Mouse (Mus musculus) heart, postnatal 0 days (tissue): ENCODE data around the gene Ablim2. TPM values are rescaled to one million over a fixed set of nuclear protein-coding genes. Genes with fewer than 3 reads are reported as not detected.

Source experiments
- ATAC-seq: fragments of 200-750 bp; cut with Nextera tagmentation; 2 replicates; pipeline ENCODE4 v1.8.0; 2017; ENCODE audit warnings: low read depth, moderate number of reproducible peaks, moderate library complexity; ENCODE audit not compliant: insufficient read depth
- DNase-seq: peaks from one replicate; pipeline ENCODE4 v3.0.0-alpha.2; 2016; ENCODE audit warnings: low spot score
- H3K27ac ChIP-seq: fragments of 300-500 bp; sonication (generic); 2 replicates; pipeline ENCODE4 v1.5.1; 2014; ENCODE audit warnings: low read depth, mild to moderate bottlenecking
- H3K27me3 ChIP-seq: fragments of 300-500 bp; sonication (generic); 2 replicates; pipeline ENCODE4 v1.6.1; 2014; ENCODE audit warnings: low read length, mixed read lengths; ENCODE audit not compliant: control insufficient read depth, insufficient read depth
- H3K36me3 ChIP-seq: fragments of 300-500 bp; sonication (generic); replicated peaks from 2 replicates; pipeline ENCODE4 v1.6.1; 2014; ENCODE audit warnings: low read length, mixed read lengths; ENCODE audit not compliant: control insufficient read depth, insufficient read depth
- H3K4me1 ChIP-seq: fragments of 300-500 bp; sonication (generic); 2 replicates; pipeline ENCODE4 v1.6.1; 2014; ENCODE audit warnings: antibody characterized with exemption; ENCODE audit not compliant: control insufficient read depth, insufficient read depth
- H3K4me2 ChIP-seq: fragments of 300-500 bp; sonication (generic); 2 replicates; pipeline ENCODE4 v1.6.1; 2014; ENCODE audit warnings: low read depth, mild to moderate bottlenecking, low read length, moderate library complexity
- H3K4me3 ChIP-seq: fragments of 300-500 bp; sonication (generic); 2 replicates; pipeline ENCODE4 v1.5.1; 2014; ENCODE audit warnings: low read depth, low read length
- H3K9ac ChIP-seq: fragments of 300-500 bp; sonication (generic); replicated peaks from 2 replicates; pipeline ENCODE4 v1.6.1; 2014; ENCODE audit warnings: low read depth, low read length, mixed read lengths
- H3K9me3 ChIP-seq: fragments of 300-500 bp; sonication (generic); replicated peaks from 2 replicates; pipeline ENCODE4 v1.6.1; 2016; ENCODE audit warnings: low read length; ENCODE audit not compliant: control insufficient read depth
- CTCF ChIP-seq: IDR thresholded peaks from 2 replicates; pipeline ENCODE4 v1.5.1; 2016; ENCODE audit warnings: antibody characterized with exemption, control low read depth, low read depth
- EP300 ChIP-seq: IDR thresholded peaks from 2 replicates; pipeline ENCODE4 v1.6.1; 2016; ENCODE audit warnings: antibody characterized with exemption, low read depth
- WGBS: fragments of 180-500 bp; shearing (Covaris S2); extraction: QIAGEN DNeasy Blood & Tissue Kit; methylation state at CpG from one replicate; pipeline ENCODE4 v1.1.7; 2014; 5-methylcytosine and 5-hydroxymethylcytosine counted together
- polyA plus RNA-seq: library from polyadenylated mRNA; unstranded; fragments of >200 nt; fragmentation: Nextera tagmentation; extraction: Ambion mirVana; gene quantifications from 2 replicates; pipeline ENCODE4 v1.2.1, GENCODE M21; 2015
- total RNA-seq: library from RNA; depleted of rRNA; stranded (reverse); fragments of >200 nt; gene quantifications from 2 replicates; pipeline ENCODE4 v1.2.3, GENCODE M21; 2014; ENCODE audit warnings: low replicate concordance

Ablim2 gene
- total and polyA plus RNA-seq, 2 experiments from 2014 or later: 8.8 to 22.1 TPM

DNA sequence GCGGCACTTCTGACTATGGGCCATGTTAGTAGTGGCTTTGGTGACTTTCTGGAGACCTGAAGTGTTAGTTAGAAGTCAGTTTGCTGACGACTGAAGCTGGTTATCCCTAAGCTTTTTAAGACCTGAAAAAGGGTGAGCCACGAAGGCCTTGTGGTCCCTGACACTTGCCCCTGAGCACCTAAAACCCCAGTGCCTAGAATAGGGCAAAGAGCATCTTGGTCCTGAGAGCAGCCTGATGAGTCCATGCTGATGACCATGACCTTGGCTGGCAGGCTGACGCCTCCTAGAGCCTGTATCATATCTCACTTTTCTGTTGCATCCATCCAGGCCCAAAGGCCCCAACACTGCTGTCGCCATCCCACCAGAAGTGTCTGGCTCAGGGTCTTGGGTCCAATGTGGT, 12.3 kb upstream of the Ablim2 start:
- TF ChIP-seq CTCF (no peak), EP300 (no peak)
- no peak for ATAC-seq

GRCm38 (mm10) chr5:35746910-35747309, 10.8 kb upstream of the Ablim2 start:
- TF ChIP-seq CTCF: peak; percentile 80
- no peak for TF ChIP-seq EP300
- H3K4me2 ChIP-seq: no peak overlapping the region
- WGBS: 22% methylated on average over 4 of the region's 4 CpGs
- H3K9ac ChIP-seq: no peak overlapping the region
- no peak overlapping the region for H3K27ac ChIP-seq
- H3K4me1 ChIP-seq: 0 out of 2 replicates have a peak, but pooled peaks cover 4% of the 10 kb centered on the region
- DNase-seq (no peak), ATAC-seq (no peak)
- H3K36me3 ChIP-seq: no peaks in the 10 kb centered on the region
- no peaks in the 10 kb centered on the region for H3K27me3 ChIP-seq
- H3K9me3 ChIP-seq: no peaks in the 10 kb centered on the region
- H3K4me3 ChIP-seq: no peak overlapping the region

More for the DNA sequence above, 12.3 kb upstream of the Ablim2 start:
- Histone ChIP-seq H3K9ac (no peak overlapping the region), H3K4me3 (no peak overlapping the region), H3K4me1 (0 out of 2 replicates have a peak, but pooled peaks cover 9% of the 10 kb centered on the region), H3K9me3 (no peaks in the 10 kb centered on the region), H3K36me3 (no peaks in the 10 kb centered on the region), H3K27ac (no peak overlapping the region), H3K27me3 (no peaks in the 10 kb centered on the region), H3K4me2 (no peak overlapping the region)
- 86% methylated on average over 5 of the region's 5 CpGs for WGBS
- DNase-seq: no peak

DNA sequence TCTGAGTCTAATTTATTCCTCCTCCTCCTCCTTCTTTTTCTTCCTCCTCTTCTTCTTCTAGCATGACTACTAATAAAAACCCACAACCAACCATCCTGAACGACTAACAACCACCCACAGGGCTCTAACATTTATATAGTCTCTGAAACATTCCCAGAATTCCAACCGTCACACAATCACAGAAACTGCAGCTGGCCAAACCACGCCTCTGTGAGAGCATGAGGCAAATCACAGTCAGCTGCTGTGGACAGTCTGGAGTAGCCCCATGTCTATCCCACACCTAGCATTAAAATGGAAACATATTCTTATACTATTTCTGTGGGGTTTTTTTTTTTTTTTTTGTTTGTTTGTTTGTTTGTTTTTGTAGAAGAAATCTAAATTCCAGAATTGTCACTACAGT, 8.3 kb upstream of the Ablim2 start:
- H3K27me3 ChIP-seq: no peaks in the 10 kb centered on the region
- H3K27ac ChIP-seq: no peak overlapping the region
- no peak overlapping the region for H3K9ac ChIP-seq
- DNase-seq: no peak
- H3K4me3 ChIP-seq: no peak overlapping the region
- H3K9me3 ChIP-seq: no peaks in the 10 kb centered on the region
- TF ChIP-seq EP300 (no peak), CTCF (no peak)
- WGBS: 60% methylated on average over 3 of the region's 3 CpGs
- H3K4me1 ChIP-seq: 0 out of 2 replicates have a peak, but pooled peaks cover 4% of the 10 kb centered on the region
- H3K36me3 ChIP-seq: no peaks in the 10 kb centered on the region
- no peak overlapping the region for H3K4me2 ChIP-seq
- ATAC-seq: no peak

DNA sequence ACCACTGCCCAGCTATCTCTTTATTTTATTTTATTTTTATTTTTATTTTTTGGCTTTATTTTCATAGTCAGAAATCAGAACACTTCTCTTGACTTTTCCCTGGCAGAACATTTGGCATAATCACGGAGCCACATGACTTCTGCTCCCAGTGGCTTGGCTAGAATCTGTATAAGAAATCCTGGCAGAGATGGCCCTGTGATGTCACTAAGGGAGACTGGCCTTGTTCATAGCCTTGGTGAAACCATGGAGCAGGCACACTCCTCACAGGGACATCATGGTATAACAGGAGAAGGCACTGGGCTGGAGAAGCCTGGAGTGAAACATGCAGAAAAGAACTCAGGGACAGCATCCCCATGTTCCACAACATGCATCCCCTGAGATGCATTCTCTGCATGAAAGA, 7.7 kb upstream of the Ablim2 start:
- no peak overlapping the region for H3K9ac ChIP-seq
- WGBS: 83% methylated on average over 1 of the region's 1 CpGs
- H3K9me3 ChIP-seq: no peaks in the 10 kb centered on the region
- DNase-seq: no peak
- no peak overlapping the region for H3K4me2 ChIP-seq
- no peak overlapping the region for H3K27ac ChIP-seq
- H3K36me3 ChIP-seq: no peaks in the 10 kb centered on the region
- ATAC-seq: no peak
- TF ChIP-seq CTCF (no peak), EP300 (no peak)
- H3K27me3 ChIP-seq: no peaks in the 10 kb centered on the region
- 0 out of 2 replicates have a peak, but pooled peaks cover 4% of the 10 kb centered on the region for H3K4me1 ChIP-seq
- H3K4me3 ChIP-seq: no peak overlapping the region

- ATAC-seq (no peak), DNase-seq (no peak)
- 60% methylated on average over 7 of the region's 7 CpGs for WGBS
- Histone ChIP-seq H3K4me1 (0 out of 2 replicates have a peak, but pooled peaks cover 4% of the 10 kb centered on the region), H3K27ac (0 out of 2 replicates have a peak overlapping the region, but pooled peaks have one; percentile 6), H3K9ac (no peak overlapping the region), H3K4me2 (no peak overlapping the region), H3K36me3 (no peaks in the 10 kb centered on the region), H3K9me3 (no peaks in the 10 kb centered on the region), H3K4me3 (no peak overlapping the region), H3K27me3 (no peaks in the 10 kb centered on the region)
- no peak for TF ChIP-seq CTCF
Measured at GRCm38 (mm10) chr5:35751016-35751415, 6.7 kb upstream of the Ablim2 start.

GRCm38 (mm10) chr5:35755131-35755733, 2.4 kb upstream of the Ablim2 start:
- DNase-seq: peak; percentile 52
- 0 out of 2 replicates have a peak, but pooled peaks cover 4% of the 10 kb centered on the region for H3K27me3 ChIP-seq
- no peak overlapping the region for H3K4me2 ChIP-seq
- H3K4me3 ChIP-seq: no peak overlapping the region
- no peak overlapping the region for H3K27ac ChIP-seq
- TF ChIP-seq EP300 (no peak), CTCF (peak; percentile 96)
- H3K9me3 ChIP-seq: no peaks in the 10 kb centered on the region
- no peaks in the 10 kb centered on the region for H3K36me3 ChIP-seq
- ATAC-seq: no peak
- 0 out of 2 replicates have a peak, but pooled peaks cover 4% of the 10 kb centered on the region for H3K4me1 ChIP-seq
- 25% methylated on average over 5 of the region's 5 CpGs for WGBS
- no peak overlapping the region for H3K9ac ChIP-seq
